Mouse (Mus musculus) kidney, postnatal 0 days (tissue): ENCODE data around the gene Styxl1. TPM values are rescaled to one million over a fixed set of nuclear protein-coding genes. Genes with fewer than 3 reads are reported as not detected.

Experiments
- ATAC-seq: fragments of 200-750 bp; cut with Nextera tagmentation; replicated peaks from 2 replicates; pipeline ENCODE4 v1.8.0; 2017; ENCODE audit warnings: low read depth, moderate number of reproducible peaks, moderate TSS enrichment, moderate library complexity; ENCODE audit not compliant: low FRiP score
- DNase-seq: peaks from one replicate; pipeline ENCODE4 v3.0.0-alpha.2; 2016; ENCODE audit warnings: low spot score
- H3K27ac ChIP-seq: fragments of 300-500 bp; sonication (generic); 2 replicates; pipeline ENCODE4 v1.5.1; 2014; ENCODE audit warnings: mild to moderate bottlenecking
- H3K27me3 ChIP-seq: fragments of 300-500 bp; sonication (generic); 2 replicates; pipeline ENCODE4 v1.6.1; 2014; ENCODE audit warnings: low read length, mixed read lengths; ENCODE audit not compliant: insufficient read depth
- H3K36me3 ChIP-seq: fragments of 300-500 bp; sonication (generic); 2 replicates; pipeline ENCODE4 v1.6.1; 2014; ENCODE audit warnings: low read length, mixed read lengths; ENCODE audit not compliant: insufficient read depth
- H3K4me1 ChIP-seq: fragments of 300-500 bp; sonication (generic); replicated peaks from 2 replicates; pipeline ENCODE4 v1.6.1; 2014; ENCODE audit warnings: antibody characterized with exemption, low read length, mixed read lengths; ENCODE audit not compliant: insufficient read depth
- H3K4me2 ChIP-seq: fragments of 300-500 bp; sonication (generic); 2 replicates; pipeline ENCODE4 v1.6.1; 2014; ENCODE audit warnings: mild to moderate bottlenecking, low read length, moderate library complexity, mixed read lengths
- H3K4me3 ChIP-seq: fragments of 300-500 bp; sonication (generic); replicated peaks from 2 replicates; pipeline ENCODE4 v1.5.1; 2014; ENCODE audit warnings: low read depth, low read length
- H3K9ac ChIP-seq: fragments of 300-500 bp; sonication (generic); 2 replicates; pipeline ENCODE4 v1.6.1; 2014; ENCODE audit warnings: low read depth, low read length
- H3K9me3 ChIP-seq: fragments of 300-500 bp; sonication (generic); replicated peaks from 2 replicates; pipeline ENCODE4 v1.6.1; 2016; ENCODE audit warnings: low read length, inconsistent platforms, mixed read lengths
- CTCF ChIP-seq: IDR thresholded peaks from 2 replicates; pipeline ENCODE4 v1.5.1; 2016; ENCODE audit warnings: antibody characterized with exemption, low read depth, mild to moderate bottlenecking, moderate library complexity
- WGBS: fragments of 180-500 bp; shearing (Covaris S2); extraction: QIAGEN DNeasy Blood & Tissue Kit; methylation state at CpG from one replicate; pipeline ENCODE4 v1.1.7; 2014; 5-methylcytosine and 5-hydroxymethylcytosine counted together
- polyA plus RNA-seq: library from polyadenylated mRNA; unstranded; fragments of >200 nt; fragmentation: Nextera tagmentation; extraction: Ambion mirVana; gene quantifications from 2 replicates; pipeline ENCODE4 v1.2.1, GENCODE M21; 2015

The Styxl1 gene
- polyA plus RNA-seq, 1 experiment from 2014 or later, result 0.53 TPM

GRCm38 (mm10) chr5:135707855-135708254 is 70.3 kb downstream of the Styxl1 start:
- 53% methylated on average over 1 of the region's 1 CpGs for WGBS
- no peaks in the 10 kb centered on the region for H3K9me3 ChIP-seq
- no peak overlapping the region for H3K9ac ChIP-seq
- TF ChIP-seq CTCF, result no peak
- no peaks in the 10 kb centered on the region; the same call in 1 of the 2 replicates for H3K4me1 ChIP-seq
- 0 out of 2 replicates have a peak, but pooled peaks cover 8% of the 10 kb centered on the region for H3K36me3 ChIP-seq
- no peak overlapping the region for H3K4me3 ChIP-seq
- H3K4me2 ChIP-seq, result no peak overlapping the region
- H3K27me3 ChIP-seq, result no peaks in the 10 kb centered on the region
- ATAC-seq, result no peak
- H3K27ac ChIP-seq, result no peak overlapping the region
- DNase-seq, result no peak

DNA sequence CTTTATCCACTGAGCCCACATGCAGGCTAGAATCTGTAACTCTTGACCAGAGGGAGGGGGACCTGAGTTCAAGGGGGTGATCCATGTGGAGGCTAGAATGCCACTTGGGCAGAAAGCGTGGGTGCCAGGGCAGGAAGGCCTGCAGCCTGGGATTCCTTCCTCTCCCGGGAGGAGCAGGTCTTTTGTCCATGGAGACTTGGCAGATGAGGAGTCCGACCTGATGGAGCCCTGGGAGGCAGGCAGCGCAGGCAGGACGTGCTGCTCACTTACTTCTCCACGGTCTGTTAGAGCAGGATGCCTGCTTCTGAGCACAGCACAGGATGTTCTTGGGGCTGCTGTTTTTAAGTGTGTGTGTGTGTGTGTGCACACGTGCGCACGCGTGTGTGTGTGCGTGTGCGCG is 71.1 kb downstream of the Styxl1 start:
- Histone ChIP-seq H3K27ac (no peak overlapping the region), H3K9ac (no peak overlapping the region), H3K27me3 (no peaks in the 10 kb centered on the region), H3K4me3 (no peak overlapping the region), H3K9me3 (no peaks in the 10 kb centered on the region), H3K36me3 (0 out of 2 replicates have a peak, but pooled peaks cover 8% of the 10 kb centered on the region), H3K4me1 (no peaks in the 10 kb centered on the region; the same call in 1 of the 2 replicates), H3K4me2 (no peak overlapping the region)
- DNase-seq (no peak), ATAC-seq (no peak)
- no peak for TF ChIP-seq CTCF
- WGBS, result 86% methylated on average over 13 of the region's 13 CpGs

- Histone ChIP-seq H3K4me2 (no peak overlapping the region), H3K4me1 (no peaks in the 10 kb centered on the region), H3K36me3 (0 out of 2 replicates have a peak, but pooled peaks cover 8% of the 10 kb centered on the region), H3K27me3 (no peaks in the 10 kb centered on the region), H3K9me3 (no peaks in the 10 kb centered on the region), H3K27ac (no peak overlapping the region), H3K9ac (no peak overlapping the region), H3K4me3 (no peak overlapping the region)
- DNase-seq (no peak), ATAC-seq (no peak)
- WGBS, result 91% methylated on average over 4 of the region's 4 CpGs
- no peak for TF ChIP-seq CTCF
Measured at GRCm38 (mm10) chr5:135705383-135705782, 72.8 kb downstream of the Styxl1 start.

DNA sequence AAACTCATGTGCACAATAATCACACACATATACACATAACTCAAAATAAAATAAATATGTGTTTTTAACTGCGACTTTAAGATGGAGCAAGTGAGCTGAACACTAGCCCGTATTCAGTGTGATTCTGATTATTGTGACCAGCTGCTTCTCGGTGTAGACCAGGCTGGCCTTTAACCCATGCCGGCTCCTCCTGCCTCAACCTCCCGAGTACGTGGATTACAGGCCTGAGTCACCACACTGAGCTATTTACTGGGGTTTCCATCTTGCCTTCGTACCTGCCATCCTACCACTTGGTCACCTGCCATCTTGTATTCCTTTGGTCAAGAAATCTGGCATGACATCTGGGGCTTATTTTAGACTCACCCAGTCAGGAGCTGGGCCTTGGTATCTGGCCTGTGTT is 74.8 kb downstream of the Styxl1 start:
- no peak for ATAC-seq
- Histone ChIP-seq H3K4me1 (no peaks in the 10 kb centered on the region), H3K36me3 (0 out of 2 replicates have a peak, but pooled peaks cover 8% of the 10 kb centered on the region), H3K27me3 (no peaks in the 10 kb centered on the region), H3K9me3 (no peaks in the 10 kb centered on the region), H3K4me2 (no peak overlapping the region), H3K27ac (no peak overlapping the region), H3K9ac (no peak overlapping the region), H3K4me3 (no peak overlapping the region)
- 91% methylated on average over 7 of the region's 7 CpGs for WGBS
- no peak for TF ChIP-seq CTCF
- no peak for DNase-seq

DNA sequence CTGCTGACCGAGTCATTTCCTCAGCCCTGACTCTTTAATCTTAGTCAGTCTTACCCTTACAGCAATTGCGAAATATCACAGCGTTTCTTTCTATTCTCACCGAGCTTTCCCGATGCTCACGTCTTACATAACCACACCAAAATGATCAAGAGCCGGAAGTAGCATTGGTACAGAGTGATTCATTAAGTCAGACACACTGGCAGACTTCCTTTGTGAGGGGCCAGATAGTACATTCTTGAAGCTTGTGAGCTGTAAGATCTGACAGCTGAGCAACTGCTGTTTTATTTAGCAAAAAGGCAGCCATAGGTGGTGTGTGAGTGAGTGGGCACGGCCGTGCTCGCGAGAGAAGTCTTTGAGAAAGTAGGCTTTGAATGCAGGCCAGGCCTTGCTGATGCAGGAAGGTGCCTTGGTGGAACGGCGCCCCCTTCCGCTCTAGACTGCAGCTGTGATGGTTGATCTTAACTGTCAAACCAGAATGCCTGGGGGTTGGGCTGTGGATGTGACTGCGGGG is 75.4 kb downstream of the Styxl1 start:
- TF ChIP-seq CTCF, result peak; percentile 14; the same call in 1 of the 2 replicates
- no peak overlapping the region for H3K4me3 ChIP-seq
- H3K36me3 ChIP-seq, result 0 out of 2 replicates have a peak, but pooled peaks cover 8% of the 10 kb centered on the region
- H3K27ac ChIP-seq, result no peak overlapping the region
- H3K4me1 ChIP-seq, result no peaks in the 10 kb centered on the region
- H3K27me3 ChIP-seq, result no peaks in the 10 kb centered on the region
- 73% methylated on average over 15 of the region's 15 CpGs for WGBS
- no peak overlapping the region for H3K9ac ChIP-seq
- ATAC-seq (no peak), DNase-seq (no peak)
- no peaks in the 10 kb centered on the region for H3K9me3 ChIP-seq
- no peak overlapping the region for H3K4me2 ChIP-seq

- Histone ChIP-seq H3K27ac (no peak overlapping the region), H3K9ac (no peak overlapping the region), H3K9me3 (no peaks in the 10 kb centered on the region), H3K4me2 (no peak overlapping the region), H3K36me3 (0 out of 2 replicates have a peak, but pooled peaks cover 6% of the 10 kb centered on the region), H3K4me1 (no peaks in the 10 kb centered on the region), H3K4me3 (no peak overlapping the region), H3K27me3 (no peaks in the 10 kb centered on the region)
- no peak for DNase-seq
- TF ChIP-seq CTCF, result no peak
- no peak for ATAC-seq
- WGBS, result 90% methylated on average over 6 of the region's 6 CpGs
Measured at GRCm38 (mm10) chr5:135702190-135702589, 76.0 kb downstream of the Styxl1 start.

DNA sequence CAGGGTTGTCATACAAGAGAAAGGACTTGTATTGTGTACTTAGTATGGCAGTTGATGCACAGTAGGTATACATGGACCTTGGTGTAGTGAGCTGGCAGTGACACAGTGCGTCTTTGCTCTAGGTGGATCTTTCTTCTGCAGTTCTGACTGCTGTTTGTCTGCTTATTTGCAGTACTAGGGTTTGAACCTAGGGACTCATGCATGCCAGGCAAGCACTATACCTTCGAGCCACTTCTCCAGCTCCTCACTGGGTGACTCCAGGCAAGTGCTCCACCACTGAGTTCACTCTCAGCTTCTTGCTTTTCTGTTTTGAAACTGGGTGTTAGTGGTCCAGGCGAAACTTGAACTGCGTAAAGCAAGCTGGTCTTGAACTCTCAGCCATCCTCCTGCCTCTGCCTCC is 76.6 kb downstream of the Styxl1 start:
- H3K27me3 ChIP-seq, result no peaks in the 10 kb centered on the region
- no peak overlapping the region for H3K4me2 ChIP-seq
- no peak overlapping the region for H3K27ac ChIP-seq
- no peaks in the 10 kb centered on the region for H3K36me3 ChIP-seq
- no peaks in the 10 kb centered on the region for H3K4me1 ChIP-seq
- no peak for DNase-seq
- no peak for TF ChIP-seq CTCF
- no peak for ATAC-seq
- no peak overlapping the region for H3K9ac ChIP-seq
- WGBS, result 98% methylated on average over 4 of the region's 4 CpGs
- no peak overlapping the region for H3K4me3 ChIP-seq
- H3K9me3 ChIP-seq, result no peaks in the 10 kb centered on the region
